Mouse (Mus musculus): ENCODE measurements around the gene Itga2.

Itga2 gene

DNA sequence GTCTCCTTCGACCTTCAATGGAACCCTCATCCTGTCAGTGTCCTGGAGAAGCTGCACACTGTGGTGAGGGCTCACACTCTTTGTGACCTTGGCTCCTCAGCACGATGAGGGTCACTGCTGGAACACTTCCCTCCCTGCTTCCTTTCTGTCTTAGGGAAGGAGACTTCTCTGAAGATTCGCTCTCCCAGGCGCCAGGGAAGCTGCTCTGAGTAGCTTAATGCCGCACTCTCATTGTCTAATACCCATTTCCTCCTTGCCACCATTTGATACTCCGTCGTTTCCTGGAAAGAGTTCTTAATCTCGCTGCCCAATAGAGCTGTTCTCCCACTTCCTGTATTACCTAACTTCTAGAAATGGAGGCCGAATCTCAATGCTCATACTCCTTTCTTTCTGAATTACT lies 46.7 kb downstream of the Itga2 start:
- in situ Hi-C loops (cut with MboI) = no loop called here

DNA sequence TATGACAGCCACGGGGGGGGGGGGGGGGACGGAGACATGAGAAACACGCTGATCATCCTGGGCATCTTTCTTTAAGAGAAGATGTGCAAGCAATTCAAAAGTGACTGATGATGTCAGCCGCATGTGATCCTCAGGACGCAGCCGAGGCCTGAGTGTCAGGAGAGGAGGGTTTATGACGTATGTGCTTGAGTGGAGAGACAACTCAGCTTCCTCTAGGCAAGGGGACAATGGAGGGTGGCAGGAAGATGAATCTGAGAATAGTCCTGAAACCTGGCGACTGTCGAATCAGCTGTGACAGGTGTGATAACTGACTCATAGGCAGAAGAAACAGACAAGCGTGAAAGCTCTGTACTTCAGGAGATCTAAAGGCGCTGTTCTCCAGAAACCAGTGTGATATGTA lies 53.2 kb downstream of the Itga2 start:
- in situ Hi-C loops (cut with MboI) = no loop called here

DNA sequence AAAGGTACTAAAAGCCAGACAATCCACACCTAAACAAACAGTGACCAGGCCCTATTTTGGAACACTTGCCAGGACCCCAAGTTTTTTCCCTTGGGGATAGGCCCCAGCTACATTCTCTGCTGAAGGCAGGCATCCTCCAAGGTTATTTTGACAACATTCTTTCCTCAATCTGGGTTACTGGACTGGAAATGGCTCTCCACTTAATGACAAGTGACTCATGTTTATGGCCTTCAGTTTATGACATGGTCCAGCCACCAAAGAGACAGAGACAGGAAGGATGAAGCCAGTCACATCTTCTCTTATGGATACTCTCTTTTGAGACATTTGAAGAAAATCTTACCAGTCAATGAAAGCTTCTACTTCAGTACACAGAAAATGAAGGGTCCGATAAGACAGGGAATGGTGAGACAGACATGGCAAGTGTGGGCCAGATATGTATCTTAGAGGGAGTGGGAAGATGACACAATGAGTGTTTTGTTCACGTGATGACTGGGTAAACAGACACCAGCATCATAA lies 55.8 kb downstream of the Itga2 start:
- in situ Hi-C loops (cut with MboI) = no loop called here

DNA sequence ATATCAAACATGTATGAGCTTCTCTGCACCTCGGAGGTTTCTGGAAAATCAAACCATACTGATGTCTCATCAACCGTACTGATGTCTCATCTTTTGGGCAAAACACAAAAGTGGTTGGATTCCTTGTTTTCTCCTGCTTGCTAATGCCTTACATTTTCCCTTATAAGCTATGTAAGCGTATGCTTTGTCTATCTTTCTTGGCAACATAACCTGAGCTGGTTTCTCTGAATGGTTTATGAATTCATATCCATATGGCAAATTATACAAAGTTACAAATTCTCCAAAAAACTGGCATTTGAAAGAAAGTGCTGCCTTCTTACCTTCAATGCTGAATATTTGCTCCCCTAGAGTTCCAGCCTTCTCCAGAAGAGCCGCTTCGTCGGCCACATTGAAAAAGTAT lies 57.2 kb downstream of the Itga2 start:
- in situ Hi-C loops (cut with MboI) = no loop called here

DNA sequence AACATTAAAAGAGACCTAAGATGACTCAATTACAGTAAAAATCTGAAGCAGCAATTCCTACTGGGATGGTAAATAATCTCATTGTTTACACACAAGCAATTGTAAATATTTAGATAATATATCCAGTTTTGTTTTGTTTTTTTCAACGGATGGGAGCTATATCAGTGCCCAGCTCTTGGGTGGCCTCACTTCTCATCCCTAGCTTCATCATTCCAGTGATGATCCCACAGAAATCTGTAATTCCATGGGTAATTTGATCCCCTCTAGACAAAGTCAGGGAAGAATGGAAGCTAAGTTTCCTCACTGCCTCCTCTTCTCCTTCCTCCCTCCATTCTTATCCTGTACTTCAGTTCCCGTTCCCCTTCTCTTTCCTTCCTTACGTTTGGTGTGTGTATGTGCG lies 74.4 kb downstream of the Itga2 start:
- in situ Hi-C loops (cut with MboI) = no loop called here

DNA sequence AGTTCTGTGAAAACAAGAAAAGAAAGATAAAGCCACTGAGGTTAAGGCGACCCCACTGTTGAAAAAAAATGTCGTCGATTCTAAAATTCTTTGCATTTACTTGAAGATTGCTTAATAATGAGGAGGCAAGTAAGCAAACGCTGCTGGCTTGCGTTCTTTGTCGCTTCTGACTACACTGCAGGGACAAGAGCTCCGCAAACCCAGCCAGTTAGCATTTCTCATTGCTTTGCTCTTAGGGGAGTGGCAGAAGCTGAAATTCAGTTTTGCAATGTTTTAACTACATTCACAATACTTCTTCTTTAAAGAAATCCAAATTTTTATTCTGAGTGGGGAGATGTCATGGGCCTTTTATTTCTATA lies 75.7 kb downstream of the Itga2 start:
- in situ Hi-C loops (cut with MboI) = no loop called here

DNA sequence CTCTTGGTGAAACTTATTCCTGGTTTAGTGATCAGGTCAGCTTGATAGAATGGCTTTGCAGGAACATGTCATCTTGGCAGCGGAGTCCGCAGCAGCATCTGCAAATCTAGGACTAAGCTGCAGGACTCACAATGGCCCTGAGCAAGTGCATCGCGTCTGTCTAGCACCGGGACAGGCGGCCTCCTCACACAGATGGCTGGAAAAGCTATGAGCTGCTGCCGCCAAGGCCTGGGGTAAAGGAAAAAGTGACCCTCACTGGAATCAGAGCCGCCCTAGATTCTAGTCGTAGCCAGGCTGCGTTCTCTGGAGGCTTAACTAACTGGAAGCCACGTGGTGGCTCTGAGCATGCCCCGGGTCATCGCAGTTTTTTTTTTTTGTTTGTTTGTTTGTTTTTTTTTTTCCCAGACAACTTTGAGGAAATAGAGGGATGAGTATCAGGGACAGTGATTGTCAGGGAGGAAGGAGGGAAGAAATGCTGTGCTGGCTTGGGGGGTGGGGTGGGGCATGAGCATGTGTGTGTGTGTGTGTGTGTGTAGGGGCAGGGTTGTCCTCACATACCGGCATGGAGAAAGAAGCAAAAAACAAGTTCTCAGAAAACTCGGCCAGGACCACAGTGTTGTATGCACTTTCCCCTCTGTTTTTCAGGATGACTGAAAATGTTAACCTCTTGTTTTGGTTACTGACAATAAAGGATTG lies 76.2 kb downstream of the Itga2 start:
- in situ Hi-C loops (cut with MboI) = no loop called here

DNA sequence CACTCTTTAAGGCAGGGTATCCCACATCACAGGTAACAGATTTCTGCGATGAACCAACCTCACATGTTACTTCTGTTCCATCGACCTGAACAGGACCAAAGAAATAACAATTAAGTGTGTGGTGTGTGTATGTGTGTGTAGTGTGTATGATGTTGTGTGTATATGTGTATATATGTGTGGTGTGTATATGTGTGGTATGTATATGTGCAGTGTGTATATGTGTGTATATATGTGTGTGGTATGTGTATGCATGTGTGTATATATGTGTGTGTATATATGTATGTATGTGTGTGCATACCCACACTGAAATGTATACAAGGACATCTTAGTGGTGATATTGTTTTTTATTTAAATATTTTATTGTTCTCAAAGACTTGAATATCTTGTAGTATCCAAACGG lies 77.5 kb downstream of the Itga2 start:
- in situ Hi-C loops (cut with MboI) = no loop called here

DNA sequence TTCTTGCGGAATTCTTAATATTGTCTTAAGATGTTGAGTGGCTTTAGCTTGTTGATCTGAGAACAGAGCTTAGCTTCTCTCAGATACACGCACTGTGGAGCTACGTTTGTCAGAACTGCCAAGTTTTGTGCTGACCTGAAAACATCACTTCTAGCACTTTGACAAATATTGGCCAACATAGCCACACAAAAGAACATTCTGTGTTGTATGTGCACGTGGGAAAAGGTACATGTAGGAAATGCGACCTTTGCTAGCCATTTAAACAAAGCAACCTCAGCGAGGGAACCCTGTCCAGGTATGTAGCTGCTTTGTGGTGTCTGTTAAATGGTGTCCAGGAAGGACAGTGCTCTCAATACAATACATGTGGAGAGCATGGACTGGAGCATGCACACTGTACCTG lies 77.9 kb downstream of the Itga2 start:
- in situ Hi-C loops (cut with MboI) = no loop called here

DNA sequence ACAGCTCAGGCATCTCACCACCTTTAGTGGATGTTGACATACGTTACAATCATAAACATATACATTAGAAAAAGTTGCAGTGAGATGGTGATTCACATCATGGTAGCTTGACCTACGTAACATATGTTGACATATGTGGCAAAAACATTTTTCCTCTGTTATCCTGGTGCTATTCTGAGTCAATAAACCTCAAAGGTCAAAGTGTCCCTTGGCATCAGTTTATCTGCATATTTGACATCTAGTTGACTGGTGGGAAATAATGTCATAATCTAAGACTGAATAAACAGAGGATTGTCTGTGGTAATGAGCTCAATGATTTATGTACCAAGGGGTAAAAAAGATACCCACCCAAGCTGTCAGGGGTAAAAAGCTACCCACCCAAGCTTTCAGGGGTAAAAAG lies 78.7 kb downstream of the Itga2 start:
- in situ Hi-C loops (cut with MboI) = no loop called here

DNA sequence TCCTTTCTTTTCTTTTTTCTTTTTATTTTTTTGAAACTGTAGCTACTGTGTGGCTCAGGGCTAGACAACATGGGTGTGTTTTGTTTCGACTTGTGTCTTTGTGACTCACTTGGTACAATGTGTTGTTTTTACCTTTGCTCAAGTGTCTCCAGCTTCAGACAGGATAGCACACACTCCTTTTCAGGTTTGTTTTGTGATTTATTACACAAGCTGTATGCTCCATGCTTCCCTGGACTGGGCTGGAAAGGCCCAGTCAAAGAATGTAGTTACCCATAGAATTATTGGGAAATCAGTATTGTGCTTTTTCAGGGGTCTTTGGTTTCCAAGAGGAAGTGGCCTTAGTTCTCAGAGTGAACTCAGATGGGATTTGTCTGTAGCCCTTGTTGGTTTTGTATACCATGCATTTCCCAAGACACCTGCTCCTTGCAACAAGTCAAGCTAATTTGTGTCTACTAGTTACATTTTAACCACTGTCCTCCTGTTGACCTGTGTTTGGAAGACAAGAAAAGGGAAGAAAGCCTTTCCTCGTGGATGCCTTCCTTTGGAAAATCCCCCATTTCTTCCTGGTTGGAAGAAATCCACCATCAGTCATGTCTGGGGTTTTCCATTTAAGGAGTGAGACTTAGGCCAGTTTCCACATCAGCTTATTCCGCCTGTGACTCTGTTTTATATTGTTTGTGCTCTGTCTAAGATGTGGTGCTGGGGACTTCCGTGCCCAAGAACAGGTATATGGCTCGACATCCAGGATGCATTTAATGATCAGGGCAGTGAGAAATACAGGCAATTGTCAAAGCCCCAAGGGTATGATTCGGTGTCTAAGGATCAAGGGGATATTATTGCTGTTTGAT lies 79.4 kb downstream of the Itga2 start:
- in situ Hi-C loops (cut with MboI) = no loop called here

DNA sequence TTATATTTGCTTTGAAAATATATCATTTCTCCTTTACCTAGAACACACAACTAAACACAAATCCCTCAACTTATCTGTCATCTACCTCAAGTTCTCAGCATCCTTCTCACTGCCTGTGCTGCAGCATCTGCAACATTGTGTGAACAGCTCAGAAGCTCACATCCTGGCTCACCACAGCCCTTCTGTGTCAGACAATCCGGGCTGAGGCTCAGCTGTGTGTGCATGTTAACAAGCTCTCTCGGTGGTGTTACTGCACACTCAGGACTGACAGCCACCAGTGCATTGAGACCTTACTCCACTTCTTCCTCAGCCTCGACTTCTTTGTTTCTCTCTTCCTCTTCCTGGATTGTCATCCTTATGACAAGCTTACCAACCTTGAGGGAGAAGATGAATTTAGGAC lies 83.0 kb downstream of the Itga2 start:
- in situ Hi-C loops (cut with MboI) = loop anchor here (25.0 kb wide), 1 partner anchor 238 kb away; the partner anchor contains the start of gene Pelo

DNA sequence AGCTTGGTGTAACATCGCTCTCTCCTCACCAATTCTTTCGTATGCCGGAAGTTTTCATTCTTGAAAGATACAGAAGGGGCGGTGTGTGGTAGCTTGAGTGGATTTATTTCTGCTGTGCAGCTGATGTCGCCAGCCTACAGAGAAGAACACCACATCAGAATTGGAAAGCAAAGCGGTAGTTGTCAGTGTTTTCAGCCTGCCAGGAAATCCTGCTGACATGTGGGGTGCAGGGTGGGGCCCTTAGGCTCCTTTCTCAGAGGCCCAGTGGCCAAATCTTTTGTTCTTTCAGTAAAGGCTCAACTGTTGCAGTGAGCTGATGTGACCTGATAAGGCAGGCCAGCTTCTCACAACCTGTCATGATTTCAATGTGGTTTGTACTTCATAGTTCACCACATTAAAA lies 86.1 kb downstream of the Itga2 start:
- in situ Hi-C loops (cut with MboI) = loop anchor here (25.0 kb wide), 1 partner anchor 241 kb away; the partner anchor contains the start of gene Pelo

DNA sequence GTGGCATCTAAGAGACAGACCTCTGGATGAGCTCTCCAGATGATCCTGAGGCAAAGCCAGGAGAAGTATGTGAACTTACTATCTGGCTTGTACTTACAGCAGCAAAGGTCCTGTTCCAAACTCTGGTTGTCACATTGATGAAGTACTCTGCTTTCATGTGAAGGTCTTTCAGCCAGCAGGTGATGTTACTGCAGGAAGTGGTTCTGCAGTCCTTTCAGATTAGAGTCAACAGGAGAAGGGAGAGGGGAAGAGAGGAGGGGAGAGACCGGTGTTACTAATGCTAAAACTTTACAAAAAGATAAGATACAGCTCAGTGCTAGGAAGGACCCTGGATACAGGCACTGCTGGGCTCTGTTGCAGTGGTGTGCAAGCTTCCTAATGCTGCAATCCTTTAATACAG lies 88.6 kb downstream of the Itga2 start:
- in situ Hi-C loops (cut with MboI) = loop anchor here (25.0 kb wide), 1 partner anchor 244 kb away; the partner anchor contains the start of gene Pelo

DNA sequence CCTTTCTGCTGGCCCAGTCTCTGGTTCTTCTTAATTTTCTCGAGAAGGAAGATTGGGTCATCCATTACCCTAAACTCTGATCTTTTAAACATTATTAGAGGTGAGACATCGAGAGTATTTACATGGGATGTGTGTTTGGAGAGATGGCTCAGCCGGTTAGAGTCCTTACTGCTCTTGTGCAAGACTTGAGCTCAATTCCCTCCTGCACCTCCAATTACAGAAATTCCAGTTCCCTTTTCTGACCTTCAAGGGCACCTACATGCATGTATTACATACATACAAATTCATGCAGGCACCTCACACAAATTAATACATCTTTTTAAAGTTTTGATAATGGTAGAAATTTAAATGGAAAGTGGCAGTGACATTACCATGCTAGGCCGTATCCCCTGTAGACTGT lies 91.4 kb downstream of the Itga2 start:
- in situ Hi-C loops (cut with MboI) = loop anchor here (25.0 kb wide), 1 partner anchor 247 kb away; the partner anchor contains the start of gene Pelo

DNA sequence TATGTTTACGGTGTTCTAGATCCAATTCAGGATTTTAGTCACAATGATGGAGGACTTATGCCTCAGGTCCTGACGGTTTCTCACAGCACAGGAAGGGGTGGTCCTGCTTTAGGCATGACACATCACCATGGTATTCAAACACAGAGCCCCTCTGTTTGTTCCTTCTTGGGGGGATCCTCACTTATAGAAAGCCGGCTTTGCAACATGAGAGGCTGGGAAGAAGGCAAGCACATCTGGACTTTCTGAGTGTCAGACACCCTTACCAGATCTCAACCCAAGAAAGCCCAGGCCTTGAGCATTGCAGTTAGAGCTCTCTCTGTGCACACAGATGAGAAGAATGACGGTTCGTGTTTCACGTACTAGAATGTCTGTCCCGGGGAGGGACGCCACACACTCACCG lies 92.8 kb downstream of the Itga2 start:
- in situ Hi-C loops (cut with MboI) = loop anchor here (10.0 to 25.0 kb wide), 2 partner anchors 96 to 248 kb away; partner anchors contain the start of genes Itga2 and Pelo

DNA sequence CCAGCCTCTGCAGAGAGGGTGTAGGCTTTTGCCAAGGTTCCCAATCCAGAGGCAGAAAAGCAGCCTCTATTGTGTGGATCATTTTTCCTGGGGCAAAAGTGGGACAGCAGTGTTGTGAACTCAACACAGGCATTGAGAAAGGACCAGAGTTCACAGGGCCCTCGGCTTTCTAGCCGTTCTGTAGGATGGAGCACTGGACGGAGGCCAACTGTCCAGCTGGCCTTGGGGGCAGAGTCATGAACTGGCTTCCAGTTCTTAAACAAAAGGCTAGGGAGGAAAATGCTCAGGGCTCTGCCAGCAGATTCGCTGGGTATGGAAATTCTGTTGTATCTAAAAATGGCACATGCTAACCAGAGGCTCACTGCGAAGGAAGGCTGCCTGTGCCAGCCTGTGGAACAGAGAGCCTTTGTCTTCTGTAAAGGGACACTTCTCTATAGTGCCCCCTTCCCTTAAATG lies 93.3 kb downstream of the Itga2 start:
- in situ Hi-C loops (cut with MboI) = loop anchor here (10.0 to 25.0 kb wide), 2 partner anchors 96 to 249 kb away; partner anchors contain the start of genes Itga2 and Pelo

DNA sequence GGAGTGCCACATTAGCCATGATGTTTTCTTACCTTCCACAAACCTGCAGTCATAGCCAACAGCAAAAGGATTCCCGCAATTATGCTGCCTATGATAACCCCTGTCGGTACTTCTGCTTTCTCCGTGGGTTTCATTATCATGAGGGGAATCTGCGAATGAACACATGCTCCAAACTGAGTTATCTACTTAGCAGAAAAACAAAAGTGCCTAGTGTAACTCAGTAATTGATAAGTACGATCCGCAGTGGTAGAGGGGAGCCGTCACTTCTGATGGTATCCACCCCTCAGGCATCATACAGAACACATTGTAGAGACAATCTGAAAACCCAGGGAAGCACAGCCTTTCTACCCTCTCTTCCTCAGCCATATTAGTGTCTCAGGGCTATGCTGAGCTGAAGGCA lies 94.8 kb downstream of the Itga2 start:
- in situ Hi-C loops (cut with MboI) = loop anchor here (10.0 to 25.0 kb wide), 2 partner anchors 98 to 250 kb away; partner anchors contain the start of genes Itga2 and Pelo

DNA sequence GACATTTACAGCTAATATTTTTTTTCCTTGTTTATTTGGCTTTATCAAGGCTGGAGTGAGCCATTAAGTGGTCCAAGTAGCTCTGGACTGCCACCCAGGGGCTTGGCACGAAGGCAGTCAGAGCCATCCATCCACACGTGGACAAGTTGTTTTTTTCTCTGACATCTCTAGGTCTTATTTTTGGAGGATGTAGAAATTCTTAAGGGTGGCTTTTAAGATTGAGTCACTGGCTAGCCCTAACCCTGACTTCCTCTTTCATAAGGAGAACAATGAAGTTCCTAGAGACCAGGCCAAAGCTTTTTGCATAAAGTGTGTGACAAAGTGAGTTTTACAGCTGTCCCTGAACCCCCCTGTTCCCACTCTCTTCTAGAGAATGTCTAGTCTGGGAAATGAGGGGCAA lies 97.3 kb downstream of the Itga2 start:
- in situ Hi-C loops (cut with MboI) = loop anchor here (10.0 to 25.0 kb wide), 2 partner anchors 100 to 253 kb away; partner anchors contain the start of genes Itga2 and Pelo

DNA sequence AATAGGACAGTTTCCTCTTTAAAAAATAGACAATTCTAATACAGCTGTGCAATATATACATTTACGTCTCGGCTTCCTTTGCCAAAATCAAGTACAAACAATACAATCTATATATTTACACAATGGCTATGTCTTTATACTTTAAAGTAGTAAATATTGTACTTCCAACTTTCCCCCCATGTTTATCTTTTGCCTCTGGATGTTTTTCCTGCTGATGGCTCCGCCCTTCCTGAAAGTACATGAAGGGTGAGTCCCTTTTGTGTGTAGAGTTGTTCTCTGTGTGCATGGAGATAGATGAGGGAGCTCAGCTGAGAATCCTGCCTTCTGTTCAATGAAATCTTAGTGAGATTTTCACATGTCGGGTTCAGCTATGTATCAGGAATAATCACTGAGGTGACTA lies 98.5 kb downstream of the Itga2 start:
- in situ Hi-C loops (cut with MboI) = loop anchor here (10.0 to 25.0 kb wide), 2 partner anchors 101 to 254 kb away; partner anchors contain the start of genes Itga2 and Pelo

DNA sequence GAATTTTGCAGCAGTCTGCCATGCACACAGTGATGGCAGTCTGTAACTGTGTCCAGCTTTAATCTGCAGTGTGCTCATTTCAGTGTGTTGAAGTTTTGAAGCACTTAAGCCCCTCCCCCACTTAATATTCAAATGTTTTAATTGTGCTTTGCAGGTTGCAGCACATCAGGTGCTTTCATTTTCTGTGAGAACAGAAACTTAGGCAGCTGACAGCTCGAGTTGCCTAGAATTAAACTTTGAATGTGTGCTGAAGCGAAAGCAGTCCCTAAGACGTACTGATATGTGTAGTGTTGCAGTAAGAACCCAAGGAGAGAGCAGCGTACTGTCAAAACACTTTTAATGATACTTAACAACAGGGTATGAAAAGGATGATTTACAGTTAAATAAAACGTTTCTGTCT lies 99.1 kb downstream of the Itga2 start:
- in situ Hi-C loops (cut with MboI) = loop anchor here (10.0 to 25.0 kb wide), 2 partner anchors 102 to 255 kb away; partner anchors contain the start of genes Itga2 and Pelo

DNA sequence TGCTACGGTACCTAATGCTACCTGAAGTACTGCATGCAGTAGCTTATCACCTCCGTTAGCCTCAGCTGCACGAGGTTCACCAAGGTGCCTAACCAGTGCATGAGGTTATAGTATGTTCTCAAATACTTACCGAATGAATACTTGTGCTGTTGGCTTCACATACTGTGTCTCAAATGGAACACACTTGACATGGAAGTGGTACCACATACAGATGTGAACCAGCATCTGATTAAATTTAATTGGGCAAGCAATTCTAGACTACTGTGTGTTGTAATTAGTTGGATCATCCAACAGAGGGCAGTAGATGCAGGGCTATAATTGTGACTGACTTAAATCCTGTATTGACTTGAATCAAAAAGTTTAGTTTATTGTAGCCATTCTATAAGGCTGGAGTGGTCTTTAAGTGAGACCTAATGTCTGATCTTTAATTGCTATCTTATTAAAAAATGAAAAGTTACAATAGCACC lies 100.5 kb downstream of the Itga2 start:
- in situ Hi-C loops (cut with MboI) = loop anchor here (10.0 to 25.0 kb wide), 2 partner anchors 103 to 256 kb away; partner anchors contain the start of genes Itga2 and Pelo

Measured in mature B cell (primary cell).